Mouse (Mus musculus) hindlimb bud, embryonic 11.5 days (tissue): Measurements from ENCODE around the gene Akt1.

Source experiments
- DNase-seq: peaks from one replicate; pipeline ENCODE4 v3.0.0-alpha.2; 2012; ENCODE audit warnings: low read depth, low spot score; ENCODE audit errors: extremely low spot score

Gene Akt1

DNA sequence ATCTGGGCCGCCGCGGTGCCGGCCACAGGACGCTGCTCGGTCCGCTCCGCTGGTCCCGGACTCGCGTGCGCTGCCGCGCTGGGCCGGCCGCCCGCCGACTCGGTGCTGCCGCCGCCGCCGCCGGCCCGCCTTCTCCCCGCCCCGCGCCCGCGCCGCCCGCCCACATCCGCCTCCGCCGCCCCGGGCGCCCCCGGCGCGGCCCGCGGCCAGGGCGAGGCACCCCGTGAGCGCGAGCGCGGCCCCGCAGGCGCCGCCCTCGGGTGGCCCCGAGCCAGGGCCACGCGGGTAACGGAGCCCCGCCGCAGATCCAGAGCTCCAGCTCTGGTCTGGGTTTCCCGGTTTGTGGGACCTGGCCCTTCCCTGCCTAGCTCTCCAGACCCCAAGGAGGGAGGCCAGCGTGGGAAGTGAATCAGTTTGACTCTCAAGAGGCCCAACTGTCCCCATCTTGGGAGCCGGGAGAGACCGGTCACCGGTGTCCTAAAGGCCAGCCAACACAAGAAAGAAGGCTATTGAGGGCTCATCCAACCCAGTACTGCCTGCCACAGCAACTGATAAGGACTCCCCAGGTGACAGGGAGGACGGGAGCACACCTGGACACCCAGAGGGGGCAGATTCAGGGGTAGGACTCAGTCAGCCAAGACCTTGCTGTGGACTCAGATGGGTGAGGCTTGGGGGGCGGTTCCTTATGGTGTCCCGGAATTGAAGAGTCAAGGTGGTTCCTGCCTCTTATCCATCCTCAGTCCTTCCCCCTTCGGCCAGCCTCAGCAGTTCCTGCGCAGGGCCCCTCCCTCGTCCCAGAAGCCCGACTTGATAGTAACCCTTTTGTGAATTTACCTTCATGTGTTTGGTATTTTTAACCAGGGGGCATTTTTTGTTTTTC is at the start of gene Akt1:
TSS of gene Akt1 (minus strand) at position 753 of the 880 bp plus-strand sequence.
- DNase-seq, result no peak

DNA sequence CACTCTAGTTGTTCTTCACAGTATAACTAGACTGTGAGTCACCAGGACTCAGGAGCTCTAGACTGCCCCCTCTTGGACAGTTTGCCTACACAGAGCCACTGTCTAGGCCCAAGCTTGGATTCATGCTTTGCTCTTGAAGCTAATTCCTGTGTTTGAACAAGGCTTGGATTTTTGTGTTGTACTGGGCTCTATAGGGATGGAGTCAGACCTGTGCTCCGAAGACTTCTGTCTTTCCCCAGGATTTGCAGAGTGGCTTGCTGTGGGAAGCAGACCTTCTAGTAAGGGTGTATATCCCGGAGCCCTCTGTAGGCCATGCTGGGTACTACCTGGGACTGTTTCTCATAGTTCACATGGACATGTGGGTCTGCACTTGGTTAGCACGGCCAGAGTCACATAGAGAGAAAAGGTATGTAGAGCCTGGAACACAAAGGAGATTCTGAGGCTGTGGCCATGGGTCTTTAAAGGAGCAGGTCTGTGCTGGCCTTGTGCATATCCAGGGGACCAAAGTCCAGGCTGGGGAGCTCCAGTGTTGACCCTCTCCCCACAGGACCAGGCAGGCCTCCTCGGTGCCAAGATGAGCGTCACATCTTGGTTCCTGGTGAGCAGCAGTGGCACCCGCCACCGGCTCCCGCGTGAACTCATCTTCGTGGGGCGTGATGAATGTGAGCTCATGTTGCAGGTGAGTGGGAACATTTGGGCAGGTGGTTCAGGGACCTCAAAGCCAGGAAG is 49.6 kb upstream of the Akt1 start:
- peak; percentile 73 for DNase-seq

DNA sequence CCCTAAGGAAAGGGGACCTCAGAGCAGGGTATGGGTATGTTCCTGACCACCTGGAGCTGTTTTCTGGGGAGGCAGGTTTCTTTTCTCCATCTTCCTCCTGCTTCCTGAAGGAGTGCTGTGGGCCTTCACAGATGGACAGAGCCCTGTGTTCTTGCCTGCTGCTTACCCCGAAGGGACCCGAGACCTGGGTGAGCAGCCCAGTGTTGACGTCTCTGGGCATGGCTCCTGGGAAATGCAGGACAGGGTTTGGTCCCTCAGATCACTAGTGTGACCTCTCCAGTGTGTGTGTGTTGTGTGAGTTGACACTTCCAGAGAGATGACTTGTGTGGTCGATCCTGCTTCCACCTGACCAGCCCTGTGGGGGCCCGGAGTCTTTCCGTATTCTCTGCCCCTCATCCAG is 48.8 kb upstream of the Akt1 start:
- no peak for DNase-seq

DNA sequence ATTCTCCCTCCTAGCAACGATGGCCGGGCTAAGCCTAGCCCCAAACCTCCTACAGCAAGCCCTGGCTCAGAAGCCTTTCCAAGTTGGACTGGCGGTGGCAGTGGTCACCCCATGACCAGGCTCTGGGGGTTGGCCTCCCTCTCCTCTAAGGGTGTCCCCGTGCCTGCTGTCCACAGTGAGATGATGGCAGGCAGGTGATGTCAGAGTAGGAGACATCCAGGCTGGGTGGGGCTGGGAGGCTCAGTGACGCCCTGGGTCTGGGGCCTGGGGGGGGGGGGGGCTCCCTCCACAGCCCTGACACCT is 48.3 kb upstream of the Akt1 start:
- no peak for DNase-seq

DNA sequence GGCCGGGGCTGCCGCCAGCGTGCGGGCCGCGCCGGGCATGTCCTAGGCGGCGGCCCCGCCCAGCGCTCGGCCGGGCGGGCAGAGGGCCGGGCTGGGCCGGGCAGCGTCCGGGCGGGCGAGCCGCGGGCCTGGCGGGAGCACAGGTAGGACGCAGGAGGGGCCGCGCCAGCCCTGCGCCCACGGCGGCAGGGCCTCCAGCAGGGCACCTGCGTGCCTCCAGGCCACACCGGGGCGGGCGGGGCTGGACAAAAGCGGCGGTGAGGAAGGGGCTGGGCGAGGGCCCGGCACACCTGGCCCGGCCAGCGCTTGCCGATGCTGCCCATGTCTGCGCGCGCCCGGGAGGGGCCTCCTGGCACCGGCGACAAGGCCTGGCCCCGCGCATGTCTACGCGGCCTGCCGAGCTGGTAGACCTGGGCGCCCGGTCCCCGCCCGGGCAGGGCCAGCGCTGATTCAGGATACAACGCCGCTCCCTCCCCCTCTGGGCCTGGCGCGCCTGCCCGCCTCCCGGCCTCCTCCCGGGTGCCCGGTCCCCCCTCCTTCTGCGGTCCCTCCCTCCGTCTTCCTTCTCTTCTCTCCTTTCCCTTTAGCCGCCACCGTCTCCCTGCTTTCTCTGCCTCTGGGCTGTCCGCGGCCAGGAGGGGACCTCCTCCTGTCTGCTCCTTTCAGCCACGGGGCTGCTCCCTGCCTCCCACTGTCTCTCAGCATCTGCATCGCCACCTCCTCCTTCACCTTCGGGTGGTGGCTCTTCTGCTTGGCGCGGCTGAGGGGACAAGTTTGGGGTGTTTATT is 47.8 kb upstream of the Akt1 start:
- no peak for DNase-seq

DNA sequence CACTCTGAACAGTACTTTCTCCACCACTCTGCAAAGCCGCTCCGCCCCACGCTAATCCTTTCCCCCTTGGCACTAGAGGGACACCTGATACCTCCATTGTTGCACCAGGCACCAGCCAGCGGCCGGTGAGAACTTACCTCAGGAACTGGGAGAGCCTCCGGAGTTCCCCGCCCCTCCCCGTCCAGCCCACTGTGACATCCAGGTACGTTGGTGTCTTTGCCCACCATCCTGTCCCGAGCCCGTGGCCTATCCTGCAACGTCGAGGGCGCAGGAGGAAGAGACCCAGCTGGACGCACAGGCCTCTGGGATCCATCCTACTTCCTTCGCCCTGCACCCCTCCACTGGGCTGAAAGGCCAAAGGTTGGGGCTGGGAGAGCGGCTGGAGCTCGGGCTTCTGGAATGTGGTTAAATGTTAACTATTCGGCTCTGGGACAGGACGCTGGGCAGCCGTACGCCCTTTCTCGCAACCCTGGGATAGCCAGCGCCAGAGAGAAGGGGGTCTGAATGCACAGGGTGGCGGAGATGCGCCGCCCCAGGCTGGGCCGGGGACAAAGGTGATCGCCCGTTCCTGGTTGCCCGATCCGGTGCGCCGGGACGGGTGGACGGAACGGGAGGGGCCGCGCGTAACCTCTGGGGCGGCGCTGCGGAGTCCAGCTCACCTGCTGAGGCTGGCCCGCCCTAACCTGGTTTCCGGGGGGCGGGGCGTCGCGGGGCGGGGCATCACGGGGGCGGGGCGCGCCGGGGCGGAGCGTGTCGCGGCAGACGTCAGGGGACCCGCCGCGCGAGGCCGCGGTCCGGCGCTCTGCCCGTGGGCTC is 46.9 kb upstream of the Akt1 start:
- no peak for DNase-seq

DNA sequence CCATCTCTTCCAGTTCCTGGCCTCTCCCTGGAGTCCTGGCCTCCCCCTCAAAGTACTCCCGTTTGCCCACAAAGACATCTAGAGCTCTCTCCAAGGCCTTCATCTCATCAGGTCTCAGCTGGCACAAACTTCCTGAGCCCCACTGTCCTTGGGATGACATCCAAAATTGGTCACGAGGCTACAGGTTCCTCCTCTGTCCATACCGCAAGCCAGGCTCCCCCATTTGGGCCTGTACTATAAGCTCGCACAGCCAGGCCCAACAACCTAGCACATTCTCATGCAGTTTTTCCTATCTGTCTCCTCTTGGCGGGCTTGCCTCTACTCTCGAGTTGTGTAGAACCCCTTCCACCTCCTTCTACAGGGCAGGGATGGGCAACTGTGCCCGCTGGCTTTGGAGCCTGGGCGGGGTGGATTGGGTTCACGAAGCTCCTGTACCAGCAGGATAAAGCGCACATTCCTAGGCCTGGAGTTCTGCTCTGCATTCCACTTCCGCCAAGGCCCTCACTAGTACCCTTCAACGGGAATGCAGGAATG is 46.3 kb upstream of the Akt1 start:
- no peak for DNase-seq

DNA sequence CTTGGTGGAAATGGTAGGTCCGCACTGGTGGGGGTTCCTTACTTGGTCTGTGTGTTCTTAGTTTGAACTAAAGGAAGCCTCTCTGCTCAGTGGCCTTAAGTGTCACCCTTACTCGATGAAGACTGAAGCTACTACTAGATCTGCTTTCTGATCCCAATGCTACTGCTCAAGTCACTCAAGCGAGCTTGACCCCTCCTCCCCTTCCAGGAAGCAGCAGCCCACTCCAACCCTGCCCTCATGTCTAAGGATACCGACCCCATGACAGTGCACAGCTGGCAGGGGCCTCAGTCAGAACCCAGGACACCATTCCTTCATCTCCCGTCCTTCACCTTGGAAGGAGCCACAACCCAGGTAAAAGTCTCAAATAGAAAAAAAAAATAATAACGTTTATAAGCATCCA is 45.5 kb upstream of the Akt1 start, which contains the start of gene Cep170b:
TSS of gene Cep170b (plus strand) at position 240 of the 400 bp plus-strand sequence.
- DNase-seq, result no peak

DNA sequence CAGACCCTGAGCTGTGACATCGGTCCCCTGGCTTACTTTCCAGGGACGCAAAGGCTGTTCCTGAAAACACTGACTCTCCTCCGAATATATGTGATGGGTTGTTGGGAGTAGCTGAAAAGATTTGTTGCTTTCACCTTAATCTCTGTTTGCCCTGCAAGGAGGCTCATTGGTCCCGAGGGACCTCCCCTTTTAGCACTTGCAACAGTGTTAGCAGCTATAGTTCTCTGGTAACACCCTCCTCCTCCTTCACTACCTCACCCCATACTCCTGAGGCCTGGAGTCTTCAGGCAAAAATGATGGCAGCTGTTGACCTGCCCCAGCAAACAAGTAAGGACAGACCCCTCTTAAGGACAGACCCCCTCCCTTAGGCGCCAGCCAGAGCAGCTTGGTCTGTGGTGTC is 44.3 kb upstream of the Akt1 start:
- no peak for DNase-seq

DNA sequence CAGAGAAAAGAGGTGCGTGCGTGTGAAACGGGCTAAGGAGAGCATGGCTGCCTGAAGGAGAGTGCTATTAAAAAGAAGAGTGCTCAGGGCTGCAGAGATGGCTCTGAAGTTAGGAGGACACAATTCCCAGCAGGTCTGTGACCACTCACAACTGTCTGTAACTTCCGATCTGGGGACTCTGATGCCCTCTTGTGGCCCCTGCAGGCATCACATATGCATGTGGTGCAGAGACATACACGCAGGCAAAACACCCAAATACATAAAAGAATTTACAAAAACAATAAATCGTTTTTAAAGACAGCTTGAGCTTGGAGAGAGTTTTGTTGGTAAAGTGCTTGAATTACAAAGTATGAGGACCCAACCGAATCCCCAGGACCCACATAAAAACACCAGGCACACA is 42.5 kb upstream of the Akt1 start:
- no peak for DNase-seq

DNA sequence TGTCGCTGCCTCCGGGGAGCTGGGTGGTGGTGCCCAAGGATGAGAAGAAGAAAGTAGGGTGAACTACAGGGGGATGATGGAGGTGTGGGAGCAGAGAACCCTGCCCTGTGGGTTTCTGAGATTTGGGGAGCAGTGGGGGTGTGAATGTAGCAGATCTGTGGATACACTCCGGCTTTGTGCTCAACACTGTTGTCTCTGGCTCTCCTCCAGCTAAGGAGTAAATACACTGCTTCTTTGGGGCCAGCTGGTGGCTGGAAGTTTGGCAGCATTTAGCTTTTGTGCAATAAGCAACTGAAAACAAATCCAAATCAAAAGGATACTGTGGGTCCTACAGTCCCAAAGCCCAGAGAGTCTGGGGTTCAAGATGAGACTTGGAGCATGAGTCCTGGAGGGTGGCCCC is 39.3 kb upstream of the Akt1 start:
- no peak for DNase-seq

DNA sequence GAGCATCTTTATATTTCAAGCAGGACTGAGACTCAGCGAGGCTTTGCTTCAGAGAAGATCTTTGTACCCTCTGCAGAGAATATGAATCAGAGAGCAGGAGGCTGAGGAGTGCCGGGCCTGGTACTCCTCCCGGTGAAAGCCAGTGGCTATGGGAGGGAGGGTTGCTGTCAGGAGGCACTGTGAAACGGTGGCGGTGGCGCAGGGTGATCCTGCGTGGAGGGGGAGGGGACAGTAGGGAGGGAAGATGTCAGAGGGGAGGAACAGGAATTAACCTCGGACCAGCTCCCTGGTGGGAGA is 32.8 kb upstream of the Akt1 start:
- DNase-seq, result no peak

DNA sequence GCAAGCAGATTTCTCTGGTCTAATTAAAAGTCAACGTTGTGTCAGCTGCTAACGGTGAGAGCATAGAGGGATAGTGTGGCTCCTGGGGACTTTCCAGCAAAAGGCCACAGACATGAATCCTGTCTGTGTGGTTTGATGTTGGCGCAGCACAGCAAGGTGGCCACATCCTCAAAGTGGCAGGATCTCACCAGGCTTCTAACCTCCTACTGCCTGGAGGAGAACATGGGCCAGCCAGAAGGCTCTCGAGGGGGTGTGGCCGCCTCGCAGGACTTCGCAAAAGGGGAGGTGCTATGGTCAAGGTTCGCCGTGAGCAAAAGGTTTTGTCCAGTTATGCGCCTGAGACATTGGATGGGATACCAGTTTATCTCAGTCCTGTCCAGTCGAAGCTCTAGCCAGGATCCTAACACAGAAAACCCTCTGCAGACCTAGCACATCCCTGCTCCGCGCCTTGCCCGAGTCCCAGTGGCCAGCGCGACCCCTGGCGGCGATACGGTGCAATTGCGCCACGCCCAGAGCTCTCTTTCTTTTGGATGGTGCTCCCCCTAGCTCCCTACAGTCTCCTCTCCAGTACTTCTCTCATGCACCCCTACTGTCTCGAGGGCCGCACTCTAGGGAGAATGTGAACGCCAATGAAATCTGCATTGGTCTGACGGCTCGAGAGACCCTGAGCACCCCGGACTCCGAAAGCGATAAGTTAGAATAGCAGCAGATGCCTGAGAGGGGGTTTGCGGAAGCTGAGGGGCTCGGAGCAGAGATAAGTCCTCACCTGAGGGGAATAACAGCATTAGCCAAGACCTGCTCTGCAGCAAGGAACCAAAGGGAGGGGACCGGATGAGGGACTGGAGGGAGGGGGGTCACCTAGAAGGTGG is 32.3 kb upstream of the Akt1 start:
- no peak for DNase-seq

DNA sequence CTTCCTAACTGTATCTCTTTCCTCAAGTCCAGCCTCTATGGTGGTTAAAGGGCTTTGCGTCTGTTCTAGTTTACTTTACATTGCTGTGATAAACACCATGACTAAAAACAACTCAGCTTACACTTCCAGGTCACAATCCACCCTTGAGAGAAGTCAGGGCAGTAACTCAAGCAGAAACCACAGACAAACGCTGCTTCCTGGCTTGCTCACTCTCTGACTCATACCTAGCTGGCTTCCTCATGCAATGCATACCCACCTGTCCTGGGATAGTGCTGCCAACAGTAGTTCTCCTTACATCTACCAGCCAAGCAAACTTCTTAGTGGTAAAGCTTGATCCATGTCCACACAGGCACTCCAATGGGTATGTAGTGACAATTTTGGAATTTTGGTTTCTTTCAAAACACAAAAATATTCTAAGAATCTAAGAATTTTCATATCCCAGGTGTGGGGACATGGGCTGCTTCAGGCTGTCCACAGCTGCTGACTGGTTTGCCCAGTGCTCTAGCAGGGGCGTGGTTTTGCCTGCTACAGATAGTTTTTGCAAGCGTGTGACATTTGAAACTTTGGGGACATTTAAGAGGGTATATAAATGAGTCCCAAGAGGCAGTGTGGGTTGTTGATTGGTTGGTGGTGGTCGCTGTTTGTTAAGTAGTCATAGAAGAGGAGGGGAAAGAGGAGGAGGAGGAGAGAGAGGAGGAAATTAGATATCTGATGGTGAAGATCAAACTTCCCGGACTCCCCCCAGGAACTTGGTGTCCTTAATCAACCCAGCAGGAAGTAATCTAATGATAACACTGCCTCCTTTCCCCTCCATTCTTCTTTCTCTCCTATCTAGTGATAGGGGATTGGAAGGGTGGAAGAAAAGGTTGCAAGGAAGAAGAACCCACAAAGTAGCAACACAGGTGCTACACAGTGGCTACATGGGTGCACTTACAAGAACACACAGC is 28.0 kb upstream of the Akt1 start:
- DNase-seq, result no peak

DNA sequence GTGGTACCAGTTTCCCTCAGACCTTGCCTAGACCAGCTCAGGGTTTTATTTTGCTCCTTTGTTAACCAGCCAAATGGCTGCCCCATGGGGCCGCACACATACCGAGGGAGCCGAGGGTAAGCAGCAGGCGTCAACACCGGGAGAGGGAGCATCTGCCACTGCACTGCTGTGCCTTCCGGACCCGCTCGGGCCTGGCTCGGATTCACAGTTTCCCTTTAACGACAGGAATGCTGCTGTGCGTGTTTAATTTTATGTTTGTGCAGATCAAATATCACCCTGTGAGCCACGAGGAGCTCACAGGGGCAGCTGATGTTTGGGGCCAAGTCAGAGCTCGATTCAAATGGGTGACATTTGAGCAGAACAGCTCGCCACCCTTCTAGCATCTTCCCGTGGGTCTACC is 25.8 kb upstream of the Akt1 start:
- no peak for DNase-seq

DNA sequence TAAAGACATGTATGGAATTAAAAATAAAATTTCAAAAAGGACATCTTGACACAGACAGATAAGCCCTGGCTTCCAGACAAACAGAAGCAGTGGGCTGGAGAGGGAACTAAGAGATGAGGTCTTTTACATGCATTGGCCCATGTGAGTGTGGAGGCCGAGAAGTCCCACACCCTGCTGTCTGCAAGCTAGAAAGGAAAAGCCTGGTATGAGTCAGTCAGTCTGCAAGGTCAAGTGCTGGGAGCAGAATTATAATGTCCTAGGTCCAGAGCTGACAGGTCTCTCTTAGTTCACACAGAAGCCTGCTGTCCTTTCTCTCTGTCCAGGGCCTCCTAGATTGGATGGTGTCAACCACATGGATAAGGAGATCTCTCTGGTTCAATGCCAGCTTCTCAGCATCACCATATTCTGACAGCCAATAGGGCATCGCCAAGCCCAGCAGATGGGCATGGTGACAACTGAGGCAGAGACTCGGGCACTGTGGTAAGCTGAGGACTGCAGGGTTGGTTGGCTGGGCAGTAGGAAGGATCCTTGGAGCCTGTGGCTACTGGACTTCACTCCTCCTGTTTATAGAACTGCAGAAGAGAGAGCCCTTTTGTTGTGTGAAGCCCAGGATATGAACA is 22.2 kb upstream of the Akt1 start:
- no peak for DNase-seq

DNA sequence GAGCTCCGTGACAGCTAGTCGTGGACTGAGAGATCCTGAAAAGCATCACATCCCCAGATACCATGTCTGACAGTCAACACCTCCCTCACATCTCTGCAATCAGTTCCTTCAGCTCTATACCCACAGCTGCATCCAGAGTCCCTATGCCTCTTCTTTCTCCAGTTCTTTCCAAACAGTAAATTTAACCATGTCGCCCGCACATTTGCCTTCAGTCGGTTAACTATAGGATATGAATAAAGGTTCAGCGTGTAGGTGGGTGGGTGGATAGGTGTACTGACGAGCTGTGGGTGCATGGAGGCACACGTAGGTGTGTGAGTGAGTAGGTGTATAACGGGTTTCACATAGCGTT is 19.4 kb upstream of the Akt1 start:
- no peak for DNase-seq
